Mouse (Mus musculus) embryonic facial prominence, embryonic 11.5 days (tissue): Measurements from ENCODE around the gene Camkmt. TPM values are rescaled to one million over a fixed set of nuclear protein-coding genes. Genes with fewer than 3 reads are reported as not detected.

Source experiments
- ATAC-seq: fragments of 200-750 bp; cut with Nextera tagmentation; replicated peaks from 2 replicates; pipeline ENCODE4 v1.8.0; 2017; ENCODE audit warnings: low read depth; ENCODE audit not compliant: insufficient number of reproducible peaks, low FRiP score, low TSS enrichment
- DNase-seq: peaks from one replicate; pipeline ENCODE4 v3.0.0-alpha.2; 2015; ENCODE audit warnings: low spot score
- H3K27ac ChIP-seq: fragments of 300-500 bp; sonication (generic); replicated peaks from 2 replicates; pipeline ENCODE4 v1.5.1; 2014; ENCODE audit warnings: mild to moderate bottlenecking, low read depth, low read length, control low read depth
- H3K27me3 ChIP-seq: fragments of 300-500 bp; sonication (generic); 2 replicates; pipeline ENCODE4 v1.6.1; 2014; ENCODE audit warnings: mild to moderate bottlenecking, low read length, moderate library complexity, mixed read lengths; ENCODE audit not compliant: control insufficient read depth, insufficient read depth
- H3K36me3 ChIP-seq: fragments of 300-500 bp; sonication (generic); replicated peaks from 2 replicates; pipeline ENCODE4 v1.6.1; 2014; ENCODE audit warnings: low read depth, mild to moderate bottlenecking, low read length, moderate library complexity, mixed read lengths; ENCODE audit not compliant: control insufficient read depth, insufficient read depth
- H3K4me1 ChIP-seq: fragments of 300-500 bp; sonication (generic); 2 replicates; pipeline ENCODE4 v1.6.1; 2014; ENCODE audit warnings: low read length, mixed read lengths; ENCODE audit not compliant: control insufficient read depth, insufficient read depth
- H3K4me2 ChIP-seq: fragments of 300-500 bp; sonication (generic); 2 replicates; pipeline ENCODE4 v1.6.1; 2014; ENCODE audit warnings: low read depth, mild to moderate bottlenecking, control low read depth, low read length, moderate library complexity
- H3K4me3 ChIP-seq: fragments of 300-500 bp; sonication (generic); 2 replicates; pipeline ENCODE4 v1.5.1; 2014; ENCODE audit warnings: low read depth, low read length, control low read depth
- H3K9ac ChIP-seq: fragments of 300-500 bp; sonication (generic); replicated peaks from 2 replicates; pipeline ENCODE4 v1.6.1; 2014; ENCODE audit warnings: mild to moderate bottlenecking, control low read depth, low read length
- H3K9me3 ChIP-seq: fragments of 300-500 bp; sonication (generic); replicated peaks from 2 replicates; pipeline ENCODE4 v1.6.1; 2016; ENCODE audit warnings: mild to moderate bottlenecking, low read length, inconsistent platforms, mixed read lengths; ENCODE audit not compliant: control insufficient read depth
- WGBS: fragments of 180-500 bp; shearing (Covaris S2); extraction: QIAGEN DNeasy Blood & Tissue Kit; methylation state at CpG from one replicate; pipeline ENCODE4 v1.1.7; 2014; 5-methylcytosine and 5-hydroxymethylcytosine counted together
- polyA plus RNA-seq: library from polyadenylated mRNA; unstranded; fragments of >200 nt; fragmentation: Nextera tagmentation; extraction: Ambion mirVana; gene quantifications from 2 replicates; pipeline ENCODE4 v1.2.1, GENCODE M21; 2014

Camkmt gene
- polyA plus RNA-seq, 1 experiment from 2014 or later: 16.8 TPM

DNA sequence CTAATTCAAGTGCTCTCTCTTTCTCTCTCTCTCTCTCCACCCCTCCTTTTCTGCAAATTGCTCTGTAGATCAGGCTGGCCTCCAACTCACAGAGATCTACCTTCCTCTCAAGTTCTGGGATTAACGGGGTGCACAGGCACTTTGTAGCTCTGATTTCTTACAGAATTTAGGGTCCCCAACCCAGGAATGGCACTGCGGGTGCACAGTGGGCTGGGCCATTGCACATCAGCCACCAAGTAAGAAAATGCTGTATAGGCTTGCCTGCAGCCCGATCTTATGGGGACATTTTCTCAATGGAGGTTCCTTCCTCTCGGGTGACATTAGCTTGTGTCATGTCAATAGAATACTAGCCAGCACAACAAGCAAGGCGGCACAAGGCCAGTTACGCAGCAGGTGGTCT lies 31.2 kb upstream of the Camkmt start:
- Histone ChIP-seq H3K36me3 (peaks cover 3% of the 10 kb centered on the region; the same call in 1 of the 2 replicates), H3K4me3 (no peak overlapping the region), H3K9me3 (no peaks in the 10 kb centered on the region), H3K27me3 (no peaks in the 10 kb centered on the region), H3K27ac (no peak overlapping the region), H3K4me2 (no peak overlapping the region), H3K9ac (no peak overlapping the region), H3K4me1 (no peaks in the 10 kb centered on the region)
- WGBS: 88% methylated on average over 6 of the region's 6 CpGs
- DNase-seq: no peak
- no peak for ATAC-seq

DNA sequence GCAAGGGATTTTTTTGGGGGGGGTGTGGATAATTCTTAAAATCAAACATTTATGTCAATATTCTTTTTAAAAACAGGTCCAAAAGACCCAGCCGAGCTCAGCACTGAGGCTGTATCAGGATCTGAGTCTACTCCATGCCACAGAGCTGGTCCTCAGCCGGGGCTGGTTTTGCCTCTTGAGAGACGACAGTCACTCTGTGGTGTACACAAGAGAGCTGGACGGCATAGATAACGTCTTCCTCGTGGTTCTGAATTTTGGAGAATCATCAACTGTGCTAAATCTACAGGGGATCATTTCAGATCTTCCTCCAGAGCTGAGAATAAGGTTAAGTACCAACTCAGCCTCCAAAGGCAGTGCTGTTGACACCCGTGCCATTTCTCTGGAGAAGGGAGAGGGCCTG lies 26.8 kb upstream of the Camkmt start:
- H3K4me3 ChIP-seq: no peak overlapping the region
- no peaks in the 10 kb centered on the region for H3K9me3 ChIP-seq
- H3K4me2 ChIP-seq: no peak overlapping the region
- DNase-seq (no peak), ATAC-seq (no peak)
- H3K27ac ChIP-seq: no peak overlapping the region
- H3K27me3 ChIP-seq: no peaks in the 10 kb centered on the region
- 86% methylated on average over 7 of the region's 7 CpGs for WGBS
- no peaks in the 10 kb centered on the region for H3K4me1 ChIP-seq
- peaks cover 9% of the 10 kb centered on the region for H3K36me3 ChIP-seq
- no peak overlapping the region for H3K9ac ChIP-seq

DNA sequence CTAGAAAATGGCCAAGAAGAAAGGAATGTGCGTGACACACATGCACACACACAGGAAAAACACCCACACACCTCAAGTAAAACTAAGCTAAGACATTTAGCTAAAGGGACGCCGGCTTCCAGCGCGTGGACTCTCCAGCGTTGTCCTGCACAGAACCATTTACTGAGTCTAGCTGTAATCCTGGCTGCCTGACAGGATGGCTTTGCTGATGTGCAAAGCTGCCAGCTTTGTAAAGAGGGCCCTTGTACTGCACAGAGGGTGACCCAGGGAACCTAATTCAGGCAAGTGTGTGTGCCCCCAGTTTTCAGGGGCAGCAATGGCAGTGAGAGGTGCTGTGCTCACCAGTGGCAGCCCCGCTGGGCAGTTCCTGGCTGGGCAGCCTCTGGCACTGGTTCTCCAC lies 23.0 kb upstream of the Camkmt start:
- no peak for DNase-seq
- Histone ChIP-seq H3K9me3 (no peaks in the 10 kb centered on the region), H3K4me3 (no peak overlapping the region), H3K27ac (no peak overlapping the region), H3K4me1 (no peaks in the 10 kb centered on the region), H3K27me3 (no peaks in the 10 kb centered on the region), H3K9ac (no peak overlapping the region), H3K4me2 (no peak overlapping the region), H3K36me3 (peaks cover 9% of the 10 kb centered on the region)
- no peak for ATAC-seq
- WGBS: 96% methylated on average over 7 of the region's 7 CpGs

DNA sequence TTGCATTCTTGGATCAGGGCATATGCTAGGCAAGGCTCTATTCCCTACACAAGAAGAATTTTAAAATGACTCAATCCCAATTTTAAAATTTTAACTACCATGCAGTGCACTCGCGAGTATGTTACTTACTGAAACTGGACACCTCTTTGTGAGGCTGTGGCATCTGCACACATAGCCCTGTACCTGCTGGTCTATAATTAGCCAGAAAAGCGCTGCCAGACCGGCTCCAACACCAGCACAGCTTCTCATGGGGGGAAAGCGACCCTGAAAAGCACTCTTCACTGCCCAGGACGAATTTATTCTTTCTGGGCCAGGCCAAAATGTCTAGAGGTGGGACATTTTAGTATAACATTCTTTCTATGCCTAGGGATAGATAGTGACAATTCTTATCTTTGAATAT lies 19.7 kb upstream of the Camkmt start:
- no peak overlapping the region for H3K4me2 ChIP-seq
- no peak for DNase-seq
- no peaks in the 10 kb centered on the region for H3K9me3 ChIP-seq
- 64% methylated on average over 6 of the region's 6 CpGs for WGBS
- no peak overlapping the region for H3K27ac ChIP-seq
- no peak overlapping the region for H3K9ac ChIP-seq
- H3K36me3 ChIP-seq: peaks cover 2% of the 10 kb centered on the region
- ATAC-seq: no peak
- H3K4me1 ChIP-seq: no peaks in the 10 kb centered on the region
- H3K4me3 ChIP-seq: no peak overlapping the region
- H3K27me3 ChIP-seq: no peaks in the 10 kb centered on the region

GRCm38 (mm10) chr17:85071088-85071775 lies 19.1 kb upstream of the Camkmt start:
- H3K9me3 ChIP-seq: no peaks in the 10 kb centered on the region
- no peak for DNase-seq
- no peak overlapping the region for H3K4me2 ChIP-seq
- no peak overlapping the region for H3K4me3 ChIP-seq
- no peak overlapping the region for H3K27ac ChIP-seq
- no peak for ATAC-seq
- no peak overlapping the region for H3K9ac ChIP-seq
- 88% methylated on average over 8 of the region's 8 CpGs for WGBS
- H3K36me3 ChIP-seq: no peaks in the 10 kb centered on the region; the same call in 1 of the 2 replicates
- no peaks in the 10 kb centered on the region for H3K27me3 ChIP-seq
- no peaks in the 10 kb centered on the region for H3K4me1 ChIP-seq

- DNase-seq (peak; percentile 24), ATAC-seq (no peak; the same call in 1 of the 2 replicates)
- no peaks in the 10 kb centered on the region for H3K4me1 ChIP-seq
- H3K9me3 ChIP-seq: no peaks in the 10 kb centered on the region
- 62% methylated on average over 11 of the region's 11 CpGs for WGBS
- no peak overlapping the region for H3K4me3 ChIP-seq
- H3K9ac ChIP-seq: no peak overlapping the region
- no peak overlapping the region for H3K4me2 ChIP-seq
- H3K36me3 ChIP-seq: no peaks in the 10 kb centered on the region; the same call in 1 of the 2 replicates
- H3K27ac ChIP-seq: no peak overlapping the region
- no peaks in the 10 kb centered on the region for H3K27me3 ChIP-seq
Observed at GRCm38 (mm10) chr17:85072383-85072782, 18.0 kb upstream of the Camkmt start.

GRCm38 (mm10) chr17:85073214-85073613 lies 17.1 kb upstream of the Camkmt start:
- Histone ChIP-seq H3K27me3 (no peaks in the 10 kb centered on the region), H3K4me2 (no peak overlapping the region), H3K9me3 (no peaks in the 10 kb centered on the region), H3K4me1 (no peaks in the 10 kb centered on the region), H3K27ac (no peak overlapping the region), H3K4me3 (no peak overlapping the region), H3K36me3 (no peaks in the 10 kb centered on the region; the same call in 1 of the 2 replicates), H3K9ac (no peak overlapping the region)
- 62% methylated on average over 7 of the region's 7 CpGs for WGBS
- ATAC-seq (no peak), DNase-seq (no peak)

DNA sequence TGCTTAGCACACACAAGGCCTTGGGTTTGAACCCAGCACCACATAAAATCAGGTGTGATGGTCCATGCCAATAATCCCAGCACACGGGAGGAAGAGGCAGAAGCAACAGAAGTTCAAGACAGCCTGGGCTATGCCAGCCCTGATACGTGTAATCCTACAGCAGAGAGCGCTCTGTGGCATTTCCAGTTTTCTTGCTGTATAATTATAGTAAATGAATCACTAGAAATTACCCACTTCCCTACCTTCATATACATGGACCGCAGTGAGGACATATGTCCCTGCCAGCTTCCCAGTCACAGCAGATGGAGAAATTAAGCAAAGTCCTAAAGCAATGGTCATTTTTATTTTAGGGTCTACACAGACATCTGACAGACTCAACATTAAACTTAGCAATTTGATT lies 16.3 kb upstream of the Camkmt start:
- 93% methylated on average over 4 of the region's 4 CpGs for WGBS
- DNase-seq: no peak
- Histone ChIP-seq H3K27me3 (no peaks in the 10 kb centered on the region), H3K27ac (no peak overlapping the region), H3K9me3 (no peaks in the 10 kb centered on the region), H3K9ac (no peak overlapping the region), H3K36me3 (no peaks in the 10 kb centered on the region; the same call in 1 of the 2 replicates), H3K4me2 (no peak overlapping the region), H3K4me3 (no peak overlapping the region), H3K4me1 (no peaks in the 10 kb centered on the region)
- ATAC-seq: no peak
